ENCODE assay signal across 8 mouse cellular contexts in the genomic region with DNA sequence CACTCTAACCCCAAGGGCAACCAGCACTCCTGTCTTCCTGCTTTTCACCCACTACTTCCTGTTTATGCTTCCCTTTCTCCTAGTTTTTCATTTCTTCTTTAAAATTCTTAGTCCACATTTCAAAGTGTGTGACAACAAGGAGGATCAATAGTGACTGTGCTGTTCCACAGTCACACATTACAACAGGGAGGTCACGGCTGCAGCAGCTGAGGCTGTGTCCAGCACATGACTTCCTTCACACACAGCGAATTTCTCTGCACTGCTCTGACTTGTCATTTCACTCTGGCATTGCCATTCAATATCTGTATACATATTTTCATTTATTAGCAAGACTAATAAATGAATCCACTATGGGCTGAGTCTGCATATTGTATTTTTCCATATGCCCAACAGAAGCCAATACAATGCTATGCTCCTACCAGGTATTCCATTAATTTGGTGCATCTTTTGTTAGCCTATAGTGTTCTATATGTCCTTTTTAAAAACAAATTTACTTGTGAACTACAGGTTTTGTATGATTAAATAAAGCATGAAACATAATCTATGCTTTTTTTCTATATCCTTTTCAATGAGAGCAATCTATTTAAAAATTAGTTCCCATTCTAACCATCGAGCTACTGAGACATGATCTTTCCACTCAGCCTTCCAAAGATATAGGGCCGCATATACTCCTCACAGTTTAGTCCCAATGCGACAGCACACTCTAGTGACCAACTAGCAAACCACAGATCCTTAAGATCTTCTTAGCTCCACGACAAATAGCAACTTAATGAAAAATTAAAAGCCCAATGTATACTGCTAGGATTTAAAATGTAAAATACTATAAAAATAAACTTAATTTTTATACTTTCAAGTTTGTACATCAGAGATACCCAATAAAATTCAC. TPM values are rescaled to one million over a fixed set of nuclear protein-coding genes. Genes with fewer than 3 reads are reported as not detected.
A peak's percentile ranks its signal among the peaks of the same experiment; 100 is the strongest.
DNase-seq lines count a peak whose midpoint lies in the region; ATAC-seq and TF ChIP-seq lines count a peak whose summit lies in the region.

No protein-coding gene starts in this region.

- H3K9ac ChIP-seq in heart, embryonic 12.5 days: no peak overlapping the region
- H3K9ac ChIP-seq in liver, postnatal 0 days (replicated peaks): no peak overlapping the region

- H3K4me1 ChIP-seq in heart, embryonic 12.5 days (replicated peaks): peaks cover 5% of the 10 kb centered on the region
- peaks cover 4% of the 10 kb centered on the region; the same call in 1 of the 2 replicates for H3K4me1 ChIP-seq in heart, embryonic 10.5 days
- H3K4me1 ChIP-seq in liver, postnatal 0 days (ENCODE audit: insufficient read depth): no peaks in the 10 kb centered on the region
- H3K4me1 ChIP-seq in thymus, adult 2 months (replicated peaks; ENCODE audit: control insufficient read depth, insufficient read depth, low read length): no peaks in the 10 kb centered on the region

- H3K27ac ChIP-seq in heart, embryonic 12.5 days (ENCODE audit: poor library complexity, severe bottlenecking): no peak overlapping the region
- no peak overlapping the region for H3K27ac ChIP-seq in heart, embryonic 10.5 days
- H3K27ac ChIP-seq in liver, postnatal 0 days (ENCODE audit: low read depth): no peak overlapping the region
- H3K27ac ChIP-seq in thymus, adult 2 months (ENCODE audit: control insufficient read depth, insufficient read depth, low read length): no peak overlapping the region

- H3K36me3 ChIP-seq in heart, embryonic 12.5 days: peaks cover 48% of the 10 kb centered on the region
- peaks cover 53% of the 10 kb centered on the region for H3K36me3 ChIP-seq in heart, embryonic 10.5 days
- peaks cover 60% of the 10 kb centered on the region for H3K36me3 ChIP-seq in liver, postnatal 0 days (replicated peaks; ENCODE audit: insufficient read depth, low read length)
- peaks cover 41% of the 10 kb centered on the region for H3K36me3 ChIP-seq in thymus, adult 2 months (ENCODE audit: control insufficient read depth, insufficient read depth, low read length)

- DNase-seq in heart, embryonic 10.5 days (ENCODE audit: low spot score): no peak
- DNase-seq in ES-CJ7 (ENCODE audit: low read depth, low spot score): peak; percentile 15
- DNase-seq in fibroblast of lung, adult 2 months (ENCODE audit: low read depth): peak; percentile 13
- no peak for DNase-seq in liver, postnatal 0 days
- DNase-seq in lung, postnatal 14 days: no peak
- no peak for DNase-seq in lung, postnatal 36 days
- no peak for DNase-seq in thymus, adult 2 months

- TF ChIP-seq CTCF in liver, postnatal 0 days (IDR thresholded peaks at IDR 0.05; ENCODE audit: low read depth): peak; percentile 55
- TF ChIP-seq CTCF in thymus, adult 2 months (IDR thresholded peaks at IDR 0.05; ENCODE audit: borderline replicate concordance, control insufficient read depth, extremely low read depth, insufficient read depth, low read length, poor library complexity): no peak

- WGBS in heart, embryonic 12.5 days: 60% methylated on average over 6 of the region's 6 CpGs
- 68% methylated on average over 6 of the region's 6 CpGs for WGBS in heart, embryonic 10.5 days
- WGBS in liver, postnatal 0 days (ENCODE audit: insufficient replicate concordance): 63% methylated on average over 6 of the region's 6 CpGs
- 83% methylated on average over 6 of the region's 6 CpGs for WGBS in thymus, adult 2 months

- no peaks in the 10 kb centered on the region for H3K27me3 ChIP-seq in heart, embryonic 12.5 days (replicated peaks)
- H3K27me3 ChIP-seq in heart, embryonic 10.5 days (ENCODE audit: insufficient read depth, poor library complexity, severe bottlenecking): no peaks in the 10 kb centered on the region
- H3K27me3 ChIP-seq in liver, postnatal 0 days (ENCODE audit: insufficient read depth, low read length): no peaks in the 10 kb centered on the region
- no peaks in the 10 kb centered on the region for H3K27me3 ChIP-seq in thymus, adult 2 months (ENCODE audit: control insufficient read depth, insufficient read depth, low read length)

- TF ChIP-seq EP300 in liver, postnatal 0 days (IDR thresholded peaks at IDR 0.05; ENCODE audit: low read depth): no peak

- no peak for TF ChIP-seq POLR2A in thymus, adult 2 months (IDR thresholded peaks at IDR 0.05; ENCODE audit: control insufficient read depth, extremely low read depth, insufficient read depth, low read length, poor library complexity)

- 0 out of 2 replicates have a peak, but pooled peaks have one; percentile 59 for ATAC-seq in heart, embryonic 12.5 days (ENCODE audit: insufficient number of reproducible peaks, low FRiP score)
- ATAC-seq in liver, postnatal 0 days: peak; percentile 73

- H3K4me2 ChIP-seq in heart, embryonic 12.5 days: no peak overlapping the region
- H3K4me2 ChIP-seq in liver, postnatal 0 days (ENCODE audit: low read depth, low read length): no peak overlapping the region

- no peak overlapping the region for H3K4me3 ChIP-seq in heart, embryonic 12.5 days
- H3K4me3 ChIP-seq in heart, embryonic 10.5 days: no peak overlapping the region
- no peak overlapping the region for H3K4me3 ChIP-seq in liver, postnatal 0 days (ENCODE audit: low read depth, low read length)
- H3K4me3 ChIP-seq in thymus, adult 2 months (ENCODE audit: control insufficient read depth, insufficient read depth, low read length): no peak overlapping the region

- H3K9me3 ChIP-seq in heart, embryonic 12.5 days (replicated peaks): no peaks in the 10 kb centered on the region
- no peaks in the 10 kb centered on the region for H3K9me3 ChIP-seq in heart, embryonic 10.5 days
- no peaks in the 10 kb centered on the region for H3K9me3 ChIP-seq in liver, postnatal 0 days (ENCODE audit: low read length)

RNA-seq across cellular contexts. Expression of a gene that starts 55.7 kb away (rescaled TPM):
- 34.3 and 36.5 TPM in 2 replicates for polyA plus RNA-seq in heart, embryonic 12.5 days (2016; fragmentation: Nextera tagmentation; extraction: Ambion mirVana)
- 27.5 and 30.7 TPM in 2 replicates for polyA plus RNA-seq in heart, embryonic 10.5 days (2016; fragmentation: Nextera tagmentation; extraction: Ambion mirVana)
- 16.3 and 19.4 TPM in 2 replicates for polyA plus RNA-seq in liver, postnatal 0 days (2015; fragmentation: Nextera tagmentation; extraction: Ambion mirVana)
- polyA plus RNA-seq in thymus, adult 2 months (2012; rRNA removed): 5.8 and 6.1 TPM in 2 replicates

Comparison
In these comparisons a context has a peak if more than half of its experiments do, and no peak if none do; other contexts are left out.
1. DNase-seq: peak in ES-CJ7 (single experiment) and fibroblast of lung, adult 2 months (single experiment); none in heart, embryonic 10.5 days (single experiment), liver, postnatal 0 days (single experiment), lung, postnatal 14 days (single experiment), lung, postnatal 36 days (single experiment) and thymus, adult 2 months (single experiment).